Mouse (Mus musculus) left cerebral cortex, adult 8-10 months (tissue): ENCODE results near the gene Mrps7. TPM values are rescaled to one million over a fixed set of nuclear protein-coding genes. Genes with fewer than 3 reads are reported as not detected.
"Not testable (repeated sequence)": the region's sequence is repeated elsewhere in the genome, so short reads cannot be mapped to it uniquely, and the experiment has no call there.

ENCODE experiments used
- DNase-seq, 2 experiments: peaks; one replicate each; pipeline ENCODE4 v3.0.0; 2022; ENCODE audit warnings: low spot score in 2 of 2
- total RNA-seq, 4 experiments: library from RNA; stranded (reverse); gene quantifications; 2 replicates each; pipeline ENCODE4 v1.2.4; 2022

Mrps7 gene
- total RNA-seq, 4 experiments from 2014 or later, result 36.9 to 57.0 (median 48.4) TPM

GRCm38 (mm10) chr11:115645498-115645897 lies 41.8 kb downstream of the Mrps7 start:
- not testable (repeated sequence) for DNase-seq

- DNase-seq, result no peak
Measured at GRCm38 (mm10) chr11:115646439-115646838, 42.7 kb downstream of the Mrps7 start.

GRCm38 (mm10) chr11:115647459-115647858 lies 43.7 kb downstream of the Mrps7 start:
- DNase-seq, result peak in 1 of 2 experiments; percentile 43

GRCm38 (mm10) chr11:115649706-115650105 lies 46.0 kb downstream of the Mrps7 start:
- DNase-seq, result peak in 1 of 2 experiments; percentile 54

DNA sequence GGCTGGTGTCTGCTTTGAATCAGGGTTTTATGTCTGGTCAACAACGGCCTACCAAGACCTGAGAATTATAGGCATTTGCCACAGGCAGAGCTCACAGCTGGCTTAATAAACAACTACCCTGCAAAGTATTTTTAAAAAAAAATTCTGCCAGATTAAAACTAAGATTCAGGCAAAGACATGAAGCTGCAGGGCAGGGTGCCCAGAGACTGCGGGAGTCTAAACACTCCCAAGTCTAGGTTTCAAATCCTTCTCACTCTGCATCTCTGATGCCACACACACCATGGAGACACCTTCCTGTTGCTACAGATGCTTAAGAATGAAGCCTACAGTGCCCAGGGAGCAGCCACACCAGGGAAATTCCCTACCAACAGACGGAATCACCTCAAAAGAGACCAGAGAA lies 48.0 kb downstream of the Mrps7 start:
- no peak for DNase-seq

DNA sequence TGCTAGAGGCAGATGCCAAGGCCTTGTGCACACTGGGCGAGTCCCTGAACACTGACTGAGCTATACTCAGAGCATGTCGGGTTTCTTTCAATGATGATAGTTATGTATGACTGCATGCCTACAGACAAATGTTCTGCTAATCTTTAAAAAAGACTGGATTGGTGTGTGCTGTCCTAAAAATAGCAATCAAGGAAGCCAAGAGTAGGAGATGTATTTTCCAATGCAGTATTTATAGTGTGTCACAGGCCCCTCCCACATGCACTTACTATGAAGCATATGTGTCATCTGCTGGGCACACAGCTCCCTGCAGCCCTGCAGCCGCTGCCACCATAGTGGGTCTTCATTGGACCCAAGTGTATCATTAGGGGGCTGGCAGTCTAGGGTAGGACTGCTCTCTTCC lies 49.5 kb downstream of the Mrps7 start:
- DNase-seq, result peak in 1 of 2 experiments; percentile 47

DNA sequence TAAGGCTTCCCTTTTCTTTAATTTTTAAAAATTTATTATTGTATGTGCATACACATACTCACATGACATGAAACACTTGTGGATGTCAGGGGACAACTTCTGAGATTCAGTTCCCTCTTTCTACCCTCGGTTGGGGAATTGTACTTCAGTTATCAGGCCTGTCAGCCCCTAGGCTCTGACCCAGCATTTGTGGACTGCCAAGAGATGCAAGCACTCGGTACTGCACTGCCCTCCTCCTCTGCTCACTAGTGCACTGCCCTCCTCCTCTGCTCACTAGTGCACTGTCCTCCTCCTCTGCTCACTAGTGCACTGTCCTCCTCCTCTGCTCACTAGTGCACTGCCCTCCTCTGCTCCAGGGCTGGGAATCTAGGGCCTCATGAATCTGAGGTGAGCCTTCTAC lies 50.4 kb downstream of the Mrps7 start:
- no peak for DNase-seq

Other genes starting within 250 kb of the Mrps7 start
- 100 to 1,000 TPM; 103 to 118 (median 107) TPM for gene Hid1, start 236.2 kb upstream of the Mrps7 start, total RNA-seq
- gene Cdr2l, start 222.0 kb upstream of the Mrps7 start, total RNA-seq, result 10 to 100 TPM; 26.1 to 27.7 (median 26.9) TPM
- gene Mrpl58, start 200.2 kb upstream of the Mrps7 start, total RNA-seq, result 100 to 1,000 TPM; 118 to 125 (median 120) TPM
- gene Atp5h, start 184.0 kb upstream of the Mrps7 start, total RNA-seq, result 100 to 1,000 TPM; 439 to 484 (median 473) TPM
- 10 to 100 TPM; 63.2 to 74.5 (median 72.3) TPM for gene Kctd2, start 183.8 kb upstream of the Mrps7 start, total RNA-seq
- gene Trim80, start 163.4 kb upstream of the Mrps7 start, total RNA-seq, result under 1 TPM in 2 of 4 experiments, not detected in 2; 0.16 to 0.30 TPM
- gene Slc16a5, start 141.5 kb upstream of the Mrps7 start, total RNA-seq, result not detected
- 10 to 100 TPM; 11.6 to 15.1 (median 13.4) TPM for gene Armc7, start 128.3 kb upstream of the Mrps7 start, total RNA-seq
- gene Nt5c, start 112.1 kb upstream of the Mrps7 start, total RNA-seq, result 10 to 100 TPM; 58.4 to 66.1 (median 61.0) TPM
- 100 to 1,000 TPM; 125 to 152 (median 137) TPM for gene Jpt1, start 89.5 kb upstream of the Mrps7 start, total RNA-seq
- 100 to 1,000 TPM; 262 to 316 (median 290) TPM for gene Sumo2, start 67.6 kb upstream of the Mrps7 start, total RNA-seq
- 10 to 100 TPM; 43.9 to 49.4 (median 46.0) TPM for gene Nup85, start 39.5 kb upstream of the Mrps7 start, total RNA-seq
- 10 to 100 TPM; 73.8 to 92.9 (median 89.0) TPM for gene Gga3, start 126 bp downstream of the Mrps7 start, total RNA-seq
- gene Mif4gd, start 9.0 kb downstream of the Mrps7 start, total RNA-seq, result 10 to 100 TPM; 13.9 to 22.0 (median 17.6) TPM
- 10 to 100 TPM; 54.5 to 62.2 (median 58.5) TPM for gene Slc25a19, start 24.4 kb downstream of the Mrps7 start, total RNA-seq
- 100 to 1,000 TPM; 206 to 217 (median 212) TPM for gene Grb2, start 104.7 kb downstream of the Mrps7 start, total RNA-seq
- 10 to 100 TPM; 58.1 to 66.3 (median 62.9) TPM for gene Tmem94, start 161.5 kb downstream of the Mrps7 start, total RNA-seq
- gene Caskin2, start 209.7 kb downstream of the Mrps7 start, total RNA-seq, result 10 to 100 TPM; 18.2 to 18.9 (median 18.4) TPM
- gene Tsen54, start 210.8 kb downstream of the Mrps7 start, total RNA-seq, result 10 to 100 TPM; 12.4 to 17.1 (median 14.5) TPM
- 1 to 10 TPM; 2.5 to 5.2 (median 4.6) TPM for gene Llgl2, start 220.1 kb downstream of the Mrps7 start, total RNA-seq